Mouse (Mus musculus): ENCODE measurements around the gene Pitpnc1.

DNA sequence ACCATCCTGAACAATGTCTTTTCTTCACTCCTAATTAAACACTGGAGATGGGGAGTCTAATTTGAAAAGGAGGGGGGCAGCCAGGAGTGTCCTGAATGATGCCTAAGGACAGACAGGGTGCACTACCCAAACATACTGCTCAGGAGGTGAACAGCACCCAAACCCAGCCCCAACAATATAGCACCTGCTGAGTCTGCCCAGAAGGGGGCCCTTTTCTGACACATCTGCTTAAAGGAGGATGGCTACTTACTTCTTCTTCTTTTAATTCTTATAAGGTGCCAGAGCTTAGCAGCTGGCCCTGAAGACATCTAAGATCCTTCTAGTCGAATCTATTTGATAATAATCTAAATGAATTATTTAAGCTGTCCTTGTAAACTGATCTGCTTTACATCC, 247.3 kb downstream of the Pitpnc1 start:
- TF ChIP-seq EP300 (IDR thresholded peaks at IDR 0.05; ENCODE audit: low read depth) (no peak), CTCF (IDR thresholded peaks at IDR 0.05; ENCODE audit: low read depth) (no peak)
